Mouse (Mus musculus): Measurements from ENCODE around the gene Trpm4.
"Not testable (repeated sequence)": the region's sequence is repeated elsewhere in the genome, so short reads cannot be mapped to it uniquely, and the experiment has no call there.

The Trpm4 gene

GRCm38 (mm10) chr7:45333431-45333982 is at the start of gene Trpm4:
Gene Trpm4, minus strand, starts transcription at chr7:45333780.
- DNase-seq: peak; percentile 53

GRCm38 (mm10) chr7:45376057-45376456 is 42.5 kb upstream of the Trpm4 start:
- DNase-seq: no peak

- no peak for DNase-seq
Observed at GRCm38 (mm10) chr7:45374620-45375019, 41.0 kb upstream of the Trpm4 start.

GRCm38 (mm10) chr7:45372371-45372770 is 38.8 kb upstream of the Trpm4 start:
- no peak for DNase-seq

- DNase-seq: peak; percentile 91
Observed at GRCm38 (mm10) chr7:45370475-45371311, 37.1 kb upstream of the Trpm4 start, which contains the start of gene Lin7b. Gene Lin7b, minus strand, starts transcription at chr7:45370583.

- peak; percentile 59 for DNase-seq
Observed at GRCm38 (mm10) chr7:45369836-45370474, 36.4 kb upstream of the Trpm4 start.

- peak; percentile 65 for DNase-seq
Observed at GRCm38 (mm10) chr7:45369022-45369745, 35.6 kb upstream of the Trpm4 start.

GRCm38 (mm10) chr7:45368178-45368577 is 34.6 kb upstream of the Trpm4 start:
- DNase-seq: peak; percentile 68

GRCm38 (mm10) chr7:45367020-45367880 is 33.7 kb upstream of the Trpm4 start:
- peak; percentile 99 for DNase-seq

GRCm38 (mm10) chr7:45366652-45367019 is 33.1 kb upstream of the Trpm4 start, which contains the start of gene Ppfia3:
Gene Ppfia3, minus strand, starts transcription at chr7:45367019.
- no peak for DNase-seq

GRCm38 (mm10) chr7:45365742-45366651 is 32.4 kb upstream of the Trpm4 start:
- DNase-seq: peak; percentile 83

GRCm38 (mm10) chr7:45363983-45364382 is 30.4 kb upstream of the Trpm4 start:
- DNase-seq: peak; percentile 54

- peak; percentile 91 for DNase-seq
Observed at GRCm38 (mm10) chr7:45362801-45363200, 29.2 kb upstream of the Trpm4 start.

GRCm38 (mm10) chr7:45361243-45361804 is 27.7 kb upstream of the Trpm4 start:
- peak; percentile 92 for DNase-seq

- DNase-seq: peak; percentile 75
Observed at GRCm38 (mm10) chr7:45360404-45361125, 27.0 kb upstream of the Trpm4 start.

GRCm38 (mm10) chr7:45359081-45359480 is 25.5 kb upstream of the Trpm4 start:
- not testable (repeated sequence) for DNase-seq

GRCm38 (mm10) chr7:45356087-45356486 is 22.5 kb upstream of the Trpm4 start:
- no peak for DNase-seq

GRCm38 (mm10) chr7:45355318-45356020 is 21.9 kb upstream of the Trpm4 start:
- DNase-seq: no peak

GRCm38 (mm10) chr7:45353041-45353440 is 19.5 kb upstream of the Trpm4 start:
- no peak for DNase-seq
